Mouse (Mus musculus): ENCODE results near the gene Rnaseh2c. TPM values are rescaled to one million over a fixed set of nuclear protein-coding genes. Genes with fewer than 3 reads are reported as not detected.
A peak's percentile ranks its signal among the peaks of the same experiment; 100 is the strongest.

Gene Rnaseh2c
- total RNA-seq, 1 experiment, result 99.5 TPM

- peak overlapping the region in 1 of 2 experiments; percentile 0; a peak in 1 of 4 replicates for H3K4me3 ChIP-seq (ENCODE audit: insufficient read depth in 1 of 2, low read depth in 1 of 2, low read length in 2 of 2, poor library complexity in 1 of 2, severe bottlenecking in 1 of 2)
- peaks cover 0 to 10% of the 10 kb centered on the region in 2 experiments; a peak in 1 of 4 replicates for H3K4me1 ChIP-seq (ENCODE audit: control insufficient read depth in 2 of 2, insufficient read depth in 2 of 2, low read length in 2 of 2, poor library complexity in 1 of 2)
- no peak for TF ChIP-seq MAFK (IDR thresholded peaks at IDR 0.05; ENCODE audit: insufficient read depth, low read depth, low read length)
- TF ChIP-seq CHD2 (IDR thresholded peaks at IDR 0.05; ENCODE audit: low read depth, low read length), result no peak
- TF ChIP-seq HCFC1 (IDR thresholded peaks at IDR 0.05; ENCODE audit: borderline replicate concordance, insufficient read depth, low read length), result no peak
- no peak for TF ChIP-seq ZNF384 (IDR thresholded peaks at IDR 0.05; ENCODE audit: low read depth, low read length)
- no peak for TF ChIP-seq ZC3H11A (IDR thresholded peaks at IDR 0.05; ENCODE audit: borderline replicate concordance, low read depth, low read length)
- H3K36me3 ChIP-seq (ENCODE audit: control insufficient read depth, insufficient read depth, low read length, poor library complexity, severe bottlenecking), result peaks cover 26% of the 10 kb centered on the region
- H3K9ac ChIP-seq (ENCODE audit: insufficient read depth, low read depth, low read length, poor library complexity, severe bottlenecking), result no peak overlapping the region
- no peaks in the 10 kb centered on the region for H3K9me3 ChIP-seq (ENCODE audit: control insufficient read depth, insufficient read depth, low read depth, low read length)
- DNase-seq (ENCODE audit: low read depth, low spot score), result no peak
- in situ Hi-C loops (cut with MboI; ENCODE audit: low sequenced_read_pairs in 2 of 2, unreplicated experiment in 2 of 2), result no loop called here
- H3K27ac ChIP-seq (ENCODE audit: insufficient read depth, low read depth, low read length, poor library complexity, severe bottlenecking), result no peak overlapping the region
Observed at GRCm38 (mm10) chr19:5641641-5642040, 40.0 kb downstream of the Rnaseh2c start.

- peaks cover 2 to 18% of the 10 kb centered on the region in 2 experiments; a peak in 2 of 4 replicates for H3K4me1 ChIP-seq (ENCODE audit: control insufficient read depth in 2 of 2, insufficient read depth in 2 of 2, low read length in 2 of 2, poor library complexity in 1 of 2)
- no peak for TF ChIP-seq ZNF384 (IDR thresholded peaks at IDR 0.05; ENCODE audit: low read depth, low read length)
- no peak for TF ChIP-seq CHD2 (IDR thresholded peaks at IDR 0.05; ENCODE audit: low read depth, low read length)
- no peak for TF ChIP-seq HCFC1 (IDR thresholded peaks at IDR 0.05; ENCODE audit: borderline replicate concordance, insufficient read depth, low read length)
- no peak for TF ChIP-seq ZC3H11A (IDR thresholded peaks at IDR 0.05; ENCODE audit: borderline replicate concordance, low read depth, low read length)
- TF ChIP-seq MAFK (IDR thresholded peaks at IDR 0.05; ENCODE audit: insufficient read depth, low read depth, low read length), result no peak
- no peak for DNase-seq (ENCODE audit: low read depth, low spot score)
- H3K4me3 ChIP-seq (ENCODE audit: insufficient read depth in 1 of 2, low read depth in 1 of 2, low read length in 2 of 2, poor library complexity in 1 of 2, severe bottlenecking in 1 of 2), result no peak overlapping the region
- H3K9ac ChIP-seq (ENCODE audit: insufficient read depth, low read depth, low read length, poor library complexity, severe bottlenecking), result no peak overlapping the region
- H3K9me3 ChIP-seq (ENCODE audit: control insufficient read depth, insufficient read depth, low read depth, low read length), result no peaks in the 10 kb centered on the region
- H3K27ac ChIP-seq (ENCODE audit: insufficient read depth, low read depth, low read length, poor library complexity, severe bottlenecking), result no peak overlapping the region
- in situ Hi-C loops (cut with MboI; ENCODE audit: low sequenced_read_pairs in 2 of 2, unreplicated experiment in 2 of 2), result no loop called here
- H3K36me3 ChIP-seq (ENCODE audit: control insufficient read depth, insufficient read depth, low read length, poor library complexity, severe bottlenecking), result peaks cover 28% of the 10 kb centered on the region
Observed at GRCm38 (mm10) chr19:5645280-5645679, 43.6 kb downstream of the Rnaseh2c start.

- H3K9me3 ChIP-seq (ENCODE audit: control insufficient read depth, insufficient read depth, low read depth, low read length), result no peaks in the 10 kb centered on the region
- peaks cover 2 to 13% of the 10 kb centered on the region in 2 experiments; a peak in 2 of 4 replicates for H3K4me1 ChIP-seq (ENCODE audit: control insufficient read depth in 2 of 2, insufficient read depth in 2 of 2, low read length in 2 of 2, poor library complexity in 1 of 2)
- H3K9ac ChIP-seq (ENCODE audit: insufficient read depth, low read depth, low read length, poor library complexity, severe bottlenecking), result no peak overlapping the region
- in situ Hi-C loops (cut with MboI; ENCODE audit: low sequenced_read_pairs in 2 of 2, unreplicated experiment in 2 of 2), result no loop called here
- H3K4me3 ChIP-seq (ENCODE audit: insufficient read depth in 1 of 2, low read depth in 1 of 2, low read length in 2 of 2, poor library complexity in 1 of 2, severe bottlenecking in 1 of 2), result no peak overlapping the region
- H3K27ac ChIP-seq (ENCODE audit: insufficient read depth, low read depth, low read length, poor library complexity, severe bottlenecking), result no peak overlapping the region
- peaks cover 30% of the 10 kb centered on the region for H3K36me3 ChIP-seq (ENCODE audit: control insufficient read depth, insufficient read depth, low read length, poor library complexity, severe bottlenecking)
- no peak for TF ChIP-seq HCFC1 (IDR thresholded peaks at IDR 0.05; ENCODE audit: borderline replicate concordance, insufficient read depth, low read length)
- TF ChIP-seq CHD2 (IDR thresholded peaks at IDR 0.05; ENCODE audit: low read depth, low read length), result no peak
- no peak for TF ChIP-seq ZC3H11A (IDR thresholded peaks at IDR 0.05; ENCODE audit: borderline replicate concordance, low read depth, low read length)
- DNase-seq (ENCODE audit: low read depth, low spot score), result no peak
Observed at GRCm38 (mm10) chr19:5646731-5647330, 45.2 kb downstream of the Rnaseh2c start.

GRCm38 (mm10) chr19:5647791-5648190 is 46.1 kb downstream of the Rnaseh2c start:
- Histone ChIP-seq H3K27ac (ENCODE audit: insufficient read depth, low read depth, low read length, poor library complexity, severe bottlenecking) (no peak overlapping the region), H3K36me3 (ENCODE audit: control insufficient read depth, insufficient read depth, low read length, poor library complexity, severe bottlenecking) (peaks cover 22% of the 10 kb centered on the region), H3K9me3 (ENCODE audit: control insufficient read depth, insufficient read depth, low read depth, low read length) (no peaks in the 10 kb centered on the region), H3K4me3 (ENCODE audit: insufficient read depth in 1 of 2, low read depth in 1 of 2, low read length in 2 of 2, poor library complexity in 1 of 2, severe bottlenecking in 1 of 2) (no peak overlapping the region), H3K4me1 (ENCODE audit: control insufficient read depth in 2 of 2, insufficient read depth in 2 of 2, low read length in 2 of 2, poor library complexity in 1 of 2) (peaks cover 2 to 19% of the 10 kb centered on the region in 2 experiments; a peak in 2 of 4 replicates), H3K9ac (ENCODE audit: insufficient read depth, low read depth, low read length, poor library complexity, severe bottlenecking) (no peak overlapping the region)
- TF ChIP-seq ZNF384 (IDR thresholded peaks at IDR 0.05; ENCODE audit: low read depth, low read length) (no peak), MAFK (IDR thresholded peaks at IDR 0.05; ENCODE audit: insufficient read depth, low read depth, low read length) (no peak), CHD2 (IDR thresholded peaks at IDR 0.05; ENCODE audit: low read depth, low read length) (no peak), ZC3H11A (IDR thresholded peaks at IDR 0.05; ENCODE audit: borderline replicate concordance, low read depth, low read length) (no peak), HCFC1 (IDR thresholded peaks at IDR 0.05; ENCODE audit: borderline replicate concordance, insufficient read depth, low read length) (no peak)
- in situ Hi-C loops (cut with MboI; ENCODE audit: low sequenced_read_pairs in 2 of 2, unreplicated experiment in 2 of 2), result no loop called here
- DNase-seq (ENCODE audit: low read depth, low spot score), result no peak
